Mouse (Mus musculus): Measurements from ENCODE around the gene Mrpl34. TPM values are rescaled to one million over a fixed set of nuclear protein-coding genes. Genes with fewer than 3 reads are reported as not detected.

The Mrpl34 gene
- polyA plus RNA-seq, 1 experiment from 2014 or later, result 170 TPM

Other genes with a start within 250 kb of the Mrpl34 start
- 21.2 and 23.6 TPM in 2 replicates for gene Myo9b, start 192.2 kb upstream of the Mrpl34 start, polyA plus RNA-seq (2015; fragmentation: Nextera tagmentation; extraction: Ambion mirVana)
- 58.6 and 62.1 TPM in 2 replicates for gene Haus8, start 192.0 kb upstream of the Mrpl34 start, polyA plus RNA-seq (2015; fragmentation: Nextera tagmentation; extraction: Ambion mirVana)
- gene Use1, start 98.1 kb upstream of the Mrpl34 start, polyA plus RNA-seq (2015; fragmentation: Nextera tagmentation; extraction: Ambion mirVana), result 109 and 111 TPM in 2 replicates
- 6.1 TPM in 2 replicates for gene Ocel1, start 93.7 kb upstream of the Mrpl34 start, polyA plus RNA-seq (2015; fragmentation: Nextera tagmentation; extraction: Ambion mirVana)
- gene Nr2f6, start 83.0 kb upstream of the Mrpl34 start, polyA plus RNA-seq (2015; fragmentation: Nextera tagmentation; extraction: Ambion mirVana), result 65.4 and 82.9 TPM in 2 replicates
- gene Ushbp1, start 69.2 kb upstream of the Mrpl34 start, polyA plus RNA-seq (2015; fragmentation: Nextera tagmentation; extraction: Ambion mirVana), result 29.8 and 31.2 TPM in 2 replicates
- 116 and 120 TPM in 2 replicates for gene Babam1, start 68.1 kb upstream of the Mrpl34 start, polyA plus RNA-seq (2015; fragmentation: Nextera tagmentation; extraction: Ambion mirVana)
- gene Ankle1, start 58.9 kb upstream of the Mrpl34 start, polyA plus RNA-seq (2015; fragmentation: Nextera tagmentation; extraction: Ambion mirVana), result 47.4 and 58.3 TPM in 2 replicates
- gene Abhd8, start 1.3 kb upstream of the Mrpl34 start, polyA plus RNA-seq (2015; fragmentation: Nextera tagmentation; extraction: Ambion mirVana), result 41.9 and 46.6 TPM in 2 replicates
- gene Dda1, start 4.2 kb downstream of the Mrpl34 start, polyA plus RNA-seq (2015; fragmentation: Nextera tagmentation; extraction: Ambion mirVana), result 110 and 115 TPM in 2 replicates
- 0.81 and 1.0 TPM in 2 replicates for gene Ano8, start 21.0 kb downstream of the Mrpl34 start, polyA plus RNA-seq (2015; fragmentation: Nextera tagmentation; extraction: Ambion mirVana)
- 22.2 and 22.5 TPM in 2 replicates for gene Gtpbp3, start 23.1 kb downstream of the Mrpl34 start, polyA plus RNA-seq (2015; fragmentation: Nextera tagmentation; extraction: Ambion mirVana)
- 165 TPM in 2 replicates for gene Plvap, start 46.8 kb downstream of the Mrpl34 start, polyA plus RNA-seq (2015; fragmentation: Nextera tagmentation; extraction: Ambion mirVana)
- gene Ccdc194, start 60.8 kb downstream of the Mrpl34 start, polyA plus RNA-seq (2015; fragmentation: Nextera tagmentation; extraction: Ambion mirVana), result 0.15 and 0.61 TPM in 2 replicates
- gene Bst2, start 72.5 kb downstream of the Mrpl34 start, polyA plus RNA-seq (2015; fragmentation: Nextera tagmentation; extraction: Ambion mirVana), result 53.6 and 55.6 TPM in 2 replicates
- gene Mvb12a, start 78.0 kb downstream of the Mrpl34 start, polyA plus RNA-seq (2015; fragmentation: Nextera tagmentation; extraction: Ambion mirVana), result 114 and 118 TPM in 2 replicates
- gene Tmem221, start 93.9 kb downstream of the Mrpl34 start, polyA plus RNA-seq (2015; fragmentation: Nextera tagmentation; extraction: Ambion mirVana), result 16.3 and 16.7 TPM in 2 replicates
- gene Nxnl1, start 101.6 kb downstream of the Mrpl34 start, polyA plus RNA-seq (2015; fragmentation: Nextera tagmentation; extraction: Ambion mirVana), result 0.24 and 0.31 TPM in 2 replicates
- gene Slc27a1, start 103.9 kb downstream of the Mrpl34 start, polyA plus RNA-seq (2015; fragmentation: Nextera tagmentation; extraction: Ambion mirVana), result 49.8 and 56.2 TPM in 2 replicates
- 244 and 252 TPM in 2 replicates for gene Pgls, start 127.2 kb downstream of the Mrpl34 start, polyA plus RNA-seq (2015; fragmentation: Nextera tagmentation; extraction: Ambion mirVana)
- gene Fam129c, start 132.7 kb downstream of the Mrpl34 start, polyA plus RNA-seq (2015; fragmentation: Nextera tagmentation; extraction: Ambion mirVana), result 4.6 and 5.3 TPM in 2 replicates
- gene Colgalt1, start 146.0 kb downstream of the Mrpl34 start, polyA plus RNA-seq (2015; fragmentation: Nextera tagmentation; extraction: Ambion mirVana), result 77.6 and 78.5 TPM in 2 replicates
- 0.55 and 0.94 TPM in 2 replicates for gene Unc13a, start 206.8 kb downstream of the Mrpl34 start, polyA plus RNA-seq (2015; fragmentation: Nextera tagmentation; extraction: Ambion mirVana)
- 6.6 and 7.5 TPM in 2 replicates for gene Jak3, start 211.3 kb downstream of the Mrpl34 start, polyA plus RNA-seq (2015; fragmentation: Nextera tagmentation; extraction: Ambion mirVana)
- 1.3 and 7.7 TPM in 2 replicates for gene Insl3, start 224.3 kb downstream of the Mrpl34 start, polyA plus RNA-seq (2015; fragmentation: Nextera tagmentation; extraction: Ambion mirVana)
- 3.3 and 4.2 TPM in 2 replicates for gene B3gnt3, start 236.8 kb downstream of the Mrpl34 start, polyA plus RNA-seq (2015; fragmentation: Nextera tagmentation; extraction: Ambion mirVana)

All from kidney, embryonic 16.5 days (tissue).